Mouse (Mus musculus): ENCODE results near the gene Lrrn1.

Gene Lrrn1

DNA sequence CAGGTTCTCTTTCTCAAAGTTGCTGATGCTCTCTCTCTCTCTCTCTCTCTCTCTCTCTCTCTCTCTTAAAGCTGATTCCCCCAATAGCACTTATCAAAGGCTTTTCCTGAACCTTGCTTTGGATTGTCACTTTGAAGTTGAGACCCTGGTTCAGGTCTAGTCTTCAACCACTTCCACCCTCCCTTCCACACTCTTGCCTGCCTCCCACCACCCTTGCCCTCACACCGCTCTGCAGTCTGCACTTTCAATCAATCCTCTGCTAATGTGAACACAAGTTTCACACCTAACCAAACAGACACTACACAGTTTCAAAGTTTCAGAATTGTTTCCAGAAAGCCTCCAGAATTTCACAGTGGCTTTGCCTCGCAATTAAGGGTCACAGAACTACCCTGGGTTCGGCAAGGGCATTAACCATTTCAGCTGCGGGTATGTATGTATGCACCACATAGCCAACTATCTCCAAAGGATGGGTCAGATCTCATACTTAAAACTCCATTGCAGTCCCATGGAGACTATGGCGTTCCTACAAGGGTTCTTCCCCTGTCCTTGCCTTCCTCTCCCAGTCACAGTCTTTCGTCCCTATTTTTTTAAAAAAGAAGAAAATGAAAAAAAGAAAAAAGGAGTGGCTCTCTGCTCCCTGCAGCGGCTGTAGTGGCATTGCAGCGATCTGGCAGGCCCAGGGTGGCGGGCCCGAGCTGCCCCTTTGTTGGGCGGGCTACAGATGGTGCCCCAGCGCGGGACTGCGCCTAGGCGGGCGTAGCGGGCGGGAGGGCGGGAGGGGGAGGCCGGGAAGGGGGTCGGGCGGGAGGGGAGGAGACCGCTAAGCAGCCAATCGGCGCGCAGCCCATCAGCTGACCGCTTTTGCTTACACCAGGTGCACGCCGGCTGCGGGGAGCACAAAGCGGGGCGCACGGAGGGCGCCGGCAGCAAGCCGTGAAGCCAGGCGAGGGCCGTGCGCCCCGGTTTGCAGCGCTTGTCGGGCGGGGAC is at the start of gene Lrrn1:
Lrrn1 (plus strand) TSS at position 892 of the 988 bp plus-strand sequence.
- DNase-seq (ENCODE audit: low spot score) = no peak

DNA sequence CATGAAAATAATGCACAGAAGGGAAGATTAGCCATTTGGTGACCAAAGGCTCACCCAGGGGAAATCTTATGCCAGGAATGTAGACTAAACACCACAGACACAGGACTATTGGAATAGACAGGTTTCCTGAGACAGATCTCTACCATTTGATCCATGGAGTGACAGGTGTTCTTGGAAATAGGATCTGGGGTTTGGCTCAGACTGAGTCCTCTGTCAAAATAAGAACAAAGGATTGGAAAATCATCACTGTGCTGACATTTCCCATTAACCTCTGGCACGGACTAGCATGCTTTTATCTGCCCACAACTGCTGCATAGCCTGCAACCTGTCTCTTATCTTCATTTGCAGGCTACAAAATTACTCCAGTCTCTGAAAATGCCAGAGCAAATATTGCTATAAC is 35.1 kb upstream of the Lrrn1 start:
- no peak for DNase-seq (ENCODE audit: low spot score)

GRCm38 (mm10) chr6:107495830-107496229 is 33.7 kb upstream of the Lrrn1 start:
- DNase-seq (ENCODE audit: low spot score) = no peak

DNA sequence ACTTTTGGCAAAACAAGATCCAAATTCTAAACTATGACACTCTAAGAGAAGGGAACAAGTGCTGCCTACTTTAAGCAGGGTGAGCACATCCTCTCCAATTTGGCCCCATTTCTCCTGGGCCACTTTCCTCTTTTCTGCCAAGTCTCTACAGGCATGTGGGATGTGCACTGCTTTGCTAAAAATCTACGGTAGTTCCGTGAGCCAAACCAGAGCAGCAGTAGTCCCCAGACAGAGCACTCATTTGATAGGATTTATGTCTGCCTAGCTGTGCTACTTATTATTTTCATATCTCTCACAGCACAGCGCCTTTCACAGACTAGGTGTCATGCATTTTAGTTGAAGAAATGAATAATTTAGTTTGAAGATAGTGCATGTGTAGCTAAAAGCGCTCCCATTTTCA is 15.9 kb upstream of the Lrrn1 start:
- DNase-seq (ENCODE audit: low spot score) = no peak

DNA sequence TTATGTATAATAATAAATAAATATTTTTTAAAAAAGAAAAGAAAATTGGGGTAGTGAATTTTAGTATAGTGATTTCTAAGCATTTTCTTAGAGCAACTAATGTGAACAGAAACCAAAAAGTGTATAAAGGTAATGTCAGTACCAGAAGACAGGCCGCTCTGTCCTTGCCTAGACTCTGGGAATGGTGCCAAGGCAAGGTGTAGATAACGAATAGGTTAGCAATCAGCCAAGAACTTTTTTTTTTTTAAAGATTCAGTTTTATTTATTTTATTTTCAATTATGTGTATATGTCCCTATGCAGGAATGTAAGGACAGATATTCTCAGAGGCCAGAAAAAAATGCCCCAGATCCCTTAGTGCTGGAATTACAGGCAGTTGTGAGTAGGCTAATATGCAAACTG is 5.6 kb upstream of the Lrrn1 start:
- DNase-seq (ENCODE audit: low spot score) = no peak

- no peak for DNase-seq (ENCODE audit: low spot score)
Observed at GRCm38 (mm10) chr6:107529911-107530431, 403 bp downstream of the Lrrn1 start.

DNA sequence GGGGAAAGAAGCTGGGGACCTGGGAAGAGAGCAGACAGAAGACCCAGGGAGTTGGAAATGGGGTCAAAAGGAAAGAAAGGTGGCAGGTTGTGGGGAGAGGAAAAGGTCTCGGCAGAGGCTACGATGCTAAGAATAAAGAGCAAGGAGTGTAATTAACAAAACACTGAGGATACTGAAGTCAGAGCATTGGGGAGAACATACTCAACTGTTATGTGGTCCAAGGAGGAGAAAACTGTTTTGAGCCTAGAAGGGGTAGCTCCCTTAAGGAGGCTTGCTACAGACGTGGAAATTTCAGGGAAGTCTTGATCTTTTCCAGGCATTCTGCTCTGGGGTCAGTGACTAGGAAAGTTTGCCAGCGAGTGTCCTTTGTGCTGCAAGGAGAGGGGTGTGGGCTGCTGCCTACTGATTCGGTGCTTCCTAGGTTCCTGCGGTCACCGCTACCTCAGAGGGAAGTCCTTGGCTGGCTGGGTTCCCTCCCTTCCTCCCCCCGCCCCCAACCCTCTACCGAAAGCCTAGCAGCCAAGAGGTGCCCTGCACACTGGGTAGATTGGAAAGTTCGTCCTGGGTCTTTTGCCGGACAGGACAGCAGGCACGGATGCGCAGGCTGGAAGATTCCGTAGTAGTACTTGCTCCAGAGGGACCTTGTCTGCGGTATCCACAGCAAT is 1.2 kb downstream of the Lrrn1 start:
- DNase-seq (ENCODE audit: low spot score) = no peak

DNA sequence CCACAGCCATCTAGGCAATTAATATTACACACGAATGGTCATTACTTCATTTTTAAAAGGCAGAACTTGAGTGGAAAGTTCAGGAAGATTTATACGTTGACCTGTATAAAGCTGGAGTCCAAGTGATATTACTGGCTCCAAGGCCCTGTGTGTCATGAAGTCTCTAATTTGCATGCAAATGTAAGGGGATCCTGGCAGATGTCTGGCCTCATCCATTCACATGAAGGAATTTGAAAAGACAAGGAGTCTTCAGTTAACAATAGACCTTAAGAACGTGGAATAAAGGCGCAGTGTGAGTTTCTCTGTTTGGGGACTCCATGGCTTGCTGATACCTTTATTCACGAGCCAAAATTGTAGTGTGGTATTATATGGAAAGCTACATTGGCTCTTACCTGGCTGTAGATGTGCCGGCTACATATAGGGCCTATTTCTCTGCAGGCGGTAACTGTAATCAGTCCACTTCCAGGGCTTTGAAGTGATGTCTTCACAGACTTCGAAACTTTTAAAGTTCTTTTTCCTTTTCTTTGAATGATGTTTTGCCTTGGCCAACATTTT is 2.0 kb downstream of the Lrrn1 start:
- no peak for DNase-seq (ENCODE audit: low spot score)

- no peak for DNase-seq (ENCODE audit: low spot score)
Observed at GRCm38 (mm10) chr6:107534533-107534932, 5.0 kb downstream of the Lrrn1 start.

GRCm38 (mm10) chr6:107536631-107537030 is 7.1 kb downstream of the Lrrn1 start:
- no peak for DNase-seq (ENCODE audit: low spot score)

DNA sequence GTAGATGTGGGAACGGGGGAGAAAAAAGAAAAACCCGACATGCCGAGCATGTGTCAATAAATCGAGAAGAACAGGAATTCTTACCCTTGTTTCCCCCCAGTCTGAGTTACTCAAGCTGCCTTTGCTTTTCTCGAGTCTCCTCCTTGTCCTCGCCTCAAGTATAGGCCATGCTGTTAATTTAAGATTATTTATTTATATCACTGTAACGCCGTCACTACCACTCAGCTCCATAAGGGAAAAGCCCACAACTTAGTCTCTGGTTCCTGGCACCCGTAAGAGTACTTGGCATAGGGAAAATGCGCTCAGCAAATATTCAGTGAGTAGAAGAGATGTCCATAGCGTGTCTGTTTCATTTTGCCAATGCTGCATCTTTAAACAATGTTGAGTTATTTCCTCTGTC is 11.7 kb downstream of the Lrrn1 start:
- DNase-seq (ENCODE audit: low spot score) = no peak

- DNase-seq (ENCODE audit: low spot score) = no peak
Observed at GRCm38 (mm10) chr6:107541918-107542317, 12.3 kb downstream of the Lrrn1 start.

- DNase-seq (ENCODE audit: low spot score) = no peak
Observed at GRCm38 (mm10) chr6:107546272-107546671, 16.7 kb downstream of the Lrrn1 start.

- no peak for DNase-seq (ENCODE audit: low spot score)
Observed at GRCm38 (mm10) chr6:107552511-107552910, 22.9 kb downstream of the Lrrn1 start.

DNA sequence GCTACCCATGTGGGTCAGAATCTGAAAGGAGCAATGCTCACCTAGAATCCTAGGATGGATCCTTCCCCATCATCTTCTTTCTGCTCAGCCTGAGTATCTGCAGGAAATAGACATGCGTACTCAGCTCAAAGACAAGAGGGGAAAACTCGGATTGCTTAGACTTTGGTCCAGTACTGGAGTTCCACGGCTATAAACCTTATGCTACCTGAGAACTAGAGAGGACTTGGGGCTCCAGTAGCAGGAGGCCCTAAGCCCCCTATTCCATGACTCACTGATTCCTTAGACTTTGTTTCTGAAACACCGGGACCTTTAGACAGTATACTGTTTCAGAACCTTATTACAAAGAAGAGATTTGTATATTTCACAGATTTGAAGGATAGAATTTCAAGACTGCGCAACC is 25.8 kb downstream of the Lrrn1 start:
- no peak for DNase-seq (ENCODE audit: low spot score)

DNA sequence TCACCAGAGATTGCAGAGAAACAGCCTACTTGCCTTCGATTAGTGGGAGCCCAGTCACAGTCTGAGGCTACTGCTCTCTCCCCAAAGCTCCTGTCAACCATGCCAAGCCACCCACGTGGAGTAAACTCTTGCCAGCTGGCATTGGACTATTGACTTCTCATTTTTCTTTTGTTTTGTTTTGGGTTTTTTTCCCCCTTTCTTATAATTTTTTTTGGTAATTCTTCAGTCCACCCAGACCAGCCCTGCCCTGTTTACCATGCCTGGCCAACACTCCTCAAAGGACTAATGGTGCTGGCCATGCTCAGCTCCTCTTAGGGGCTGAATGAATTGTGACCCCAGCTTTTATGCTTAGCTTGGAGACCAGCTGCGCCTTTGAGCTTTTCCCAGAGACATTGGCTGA is 27.4 kb downstream of the Lrrn1 start:
- no peak for DNase-seq (ENCODE audit: low spot score)

DNA sequence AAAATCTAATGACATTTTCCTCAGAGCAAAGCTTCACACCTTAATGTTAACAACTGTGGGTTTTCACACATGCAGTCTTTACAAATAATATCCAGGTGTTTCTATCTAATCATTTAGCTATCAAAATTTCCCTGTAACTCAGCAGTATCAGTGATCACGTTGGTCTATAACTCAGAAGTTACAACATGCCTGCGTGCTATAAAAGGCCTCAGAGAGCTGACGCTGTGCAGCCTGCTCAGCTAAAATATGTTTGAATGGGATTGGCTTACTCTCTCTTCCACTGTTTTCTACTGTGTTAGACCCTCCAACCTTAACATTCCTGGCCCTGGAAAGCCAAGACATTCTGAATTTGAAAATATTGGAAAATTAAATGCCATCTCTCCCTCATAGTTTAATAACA is 28.2 kb downstream of the Lrrn1 start:
- no peak for DNase-seq (ENCODE audit: low spot score)

GRCm38 (mm10) chr6:107562255-107562654 is 32.7 kb downstream of the Lrrn1 start:
- DNase-seq (ENCODE audit: low spot score) = no peak

GRCm38 (mm10) chr6:107566944-107567634 is 37.5 kb downstream of the Lrrn1 start:
- no peak for DNase-seq (ENCODE audit: low spot score)

- DNase-seq (ENCODE audit: low spot score) = no peak
Observed at GRCm38 (mm10) chr6:107574561-107574960, 45.0 kb downstream of the Lrrn1 start.

DNA sequence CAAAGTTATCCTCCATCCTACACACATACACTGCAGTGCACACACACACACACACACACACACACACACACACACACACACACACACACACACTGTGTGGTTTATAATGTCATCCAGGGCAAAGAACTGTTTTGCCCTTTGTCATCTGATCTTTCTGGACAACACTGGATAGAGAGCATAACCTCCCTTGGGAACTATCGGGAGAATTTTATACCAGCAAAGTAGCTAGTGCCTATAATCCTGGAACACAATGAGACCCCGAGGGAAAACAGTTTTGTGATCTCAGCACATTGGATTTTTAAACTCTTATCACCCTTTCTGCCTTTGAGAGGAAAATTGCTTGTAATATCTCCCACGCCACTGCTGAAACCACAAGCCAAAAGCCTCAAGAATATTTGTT is 45.8 kb downstream of the Lrrn1 start:
- DNase-seq (ENCODE audit: low spot score) = no peak

GRCm38 (mm10) chr6:107577309-107577708 is 47.7 kb downstream of the Lrrn1 start:
- no peak for DNase-seq (ENCODE audit: low spot score)
